Mouse (Mus musculus): ENCODE results near the gene Prickle4.

DNA sequence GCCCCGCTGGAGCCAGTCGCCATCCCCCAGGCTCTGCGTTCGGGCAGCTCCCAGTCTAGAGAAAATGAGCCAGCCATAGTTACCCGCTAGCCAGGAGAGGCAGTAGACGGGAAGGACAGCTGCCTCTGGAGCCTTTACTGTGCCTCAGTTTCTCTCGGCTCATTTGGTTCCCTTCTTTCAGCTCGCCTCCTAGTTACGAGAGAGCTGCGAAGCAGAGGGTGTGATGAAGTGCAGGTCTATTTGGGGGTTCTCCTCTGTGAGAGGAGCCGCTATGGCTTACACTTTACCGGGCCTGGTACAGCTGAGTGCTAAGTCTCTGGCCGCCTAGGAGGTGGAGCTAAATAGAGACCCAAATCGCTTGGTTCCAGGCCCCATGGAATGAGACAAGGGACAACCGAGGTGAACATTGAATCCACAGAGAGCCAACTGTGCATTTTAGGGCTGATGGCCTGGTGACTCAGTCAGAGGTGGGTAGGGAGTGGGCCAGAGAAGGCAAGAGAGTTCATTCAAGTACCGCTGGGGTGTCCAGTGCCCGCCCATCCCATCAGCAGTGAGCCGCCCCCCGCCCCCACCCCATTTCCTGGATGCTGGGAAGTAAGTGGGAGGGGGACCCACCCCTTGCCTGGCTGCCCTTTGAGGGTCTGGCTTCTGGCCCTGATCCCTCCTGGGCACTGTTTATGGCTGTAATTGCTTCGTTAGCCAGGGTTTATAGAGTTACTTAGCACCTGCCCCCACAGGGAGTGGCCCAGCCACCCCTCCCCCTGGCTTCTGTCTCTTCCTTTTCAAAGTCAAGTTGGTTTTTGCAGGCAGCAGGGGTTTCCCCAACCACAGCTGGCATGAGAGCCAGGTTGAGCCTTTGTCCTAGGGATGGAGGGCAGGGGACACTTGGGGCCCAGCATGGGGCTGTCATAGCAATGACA is 44.6 kb upstream of the Prickle4 start:
- TF ChIP-seq CTCF (IDR thresholded peaks at IDR 0.05; ENCODE audit: low read depth, low read length) (no peak), POLR2A (IDR thresholded peaks at IDR 0.05; ENCODE audit: borderline replicate concordance, low read depth, low read length) (no peak)
